Mouse (Mus musculus): ENCODE data around the gene Bmp6. TPM values are rescaled to one million over a fixed set of nuclear protein-coding genes. Genes with fewer than 3 reads are reported as not detected.
A peak's percentile ranks its signal among the peaks of the same experiment; 100 is the strongest.

Gene Bmp6
- polyA plus RNA-seq, 1 experiment from 2014 or later: 1.0 TPM

- no peak for ATAC-seq (ENCODE audit: insufficient read depth, low FRiP score)
- WGBS: 84% methylated on average over 6 of the region's 6 CpGs
These were observed 128.6 kb downstream of the Bmp6 start for GRCm38 (mm10) chr13:38473497-38473896.

GRCm38 (mm10) chr13:38476936-38477335 lies 132.0 kb downstream of the Bmp6 start:
- no peaks in the 10 kb centered on the region for H3K4me1 ChIP-seq (ENCODE audit: control insufficient read depth, insufficient read depth, low read length)
- H3K9ac ChIP-seq (ENCODE audit: low read length): no peak overlapping the region
- no peak overlapping the region for H3K27ac ChIP-seq (ENCODE audit: low read length)
- H3K4me2 ChIP-seq (ENCODE audit: low read depth, low read length): 0 out of 2 replicates have a peak overlapping the region, but pooled peaks have one; percentile 4
- ATAC-seq (ENCODE audit: insufficient read depth, low FRiP score): no peak
- H3K9me3 ChIP-seq (replicated peaks; ENCODE audit: control insufficient read depth, low read length): no peaks in the 10 kb centered on the region
- no peaks in the 10 kb centered on the region for H3K36me3 ChIP-seq (ENCODE audit: control insufficient read depth, insufficient read depth, low read length)
- H3K4me3 ChIP-seq (replicated peaks; ENCODE audit: low read length): no peak overlapping the region
- H3K27me3 ChIP-seq (ENCODE audit: control insufficient read depth, insufficient read depth, low read length): no peaks in the 10 kb centered on the region
- 38% methylated on average over 8 of the region's 8 CpGs for WGBS

More at GRCm38 (mm10) chr13:38473497-38473896, 128.6 kb downstream of the Bmp6 start:
- H3K9ac ChIP-seq (ENCODE audit: low read length): no peak overlapping the region
- no peaks in the 10 kb centered on the region for H3K36me3 ChIP-seq (ENCODE audit: control insufficient read depth, insufficient read depth, low read length)
- H3K9me3 ChIP-seq (replicated peaks; ENCODE audit: control insufficient read depth, low read length): no peaks in the 10 kb centered on the region
- H3K27ac ChIP-seq (ENCODE audit: low read length): no peak overlapping the region
- no peaks in the 10 kb centered on the region for H3K4me1 ChIP-seq (ENCODE audit: control insufficient read depth, insufficient read depth, low read length)
- no peak overlapping the region for H3K4me2 ChIP-seq (ENCODE audit: low read depth, low read length)
- no peaks in the 10 kb centered on the region for H3K27me3 ChIP-seq (ENCODE audit: control insufficient read depth, insufficient read depth, low read length)
- no peak overlapping the region for H3K4me3 ChIP-seq (replicated peaks; ENCODE audit: low read length)

- Histone ChIP-seq H3K9me3 (replicated peaks; ENCODE audit: control insufficient read depth, low read length) (no peaks in the 10 kb centered on the region), H3K4me3 (replicated peaks; ENCODE audit: low read length) (no peak overlapping the region), H3K27me3 (ENCODE audit: control insufficient read depth, insufficient read depth, low read length) (no peaks in the 10 kb centered on the region), H3K27ac (ENCODE audit: low read length) (no peak overlapping the region), H3K4me2 (ENCODE audit: low read depth, low read length) (no peak overlapping the region), H3K4me1 (ENCODE audit: control insufficient read depth, insufficient read depth, low read length) (no peaks in the 10 kb centered on the region), H3K9ac (ENCODE audit: low read length) (no peak overlapping the region), H3K36me3 (ENCODE audit: control insufficient read depth, insufficient read depth, low read length) (no peaks in the 10 kb centered on the region)
- no peak for ATAC-seq (ENCODE audit: insufficient read depth, low FRiP score)
- WGBS: 76% methylated on average over 7 of the region's 7 CpGs
These were observed 136.1 kb downstream of the Bmp6 start for GRCm38 (mm10) chr13:38481021-38481420.

GRCm38 (mm10) chr13:38484701-38485100 lies 139.8 kb downstream of the Bmp6 start:
- Histone ChIP-seq H3K9me3 (replicated peaks; ENCODE audit: control insufficient read depth, low read length) (no peaks in the 10 kb centered on the region), H3K9ac (ENCODE audit: low read length) (no peak overlapping the region), H3K27me3 (ENCODE audit: control insufficient read depth, insufficient read depth, low read length) (no peaks in the 10 kb centered on the region), H3K4me3 (replicated peaks; ENCODE audit: low read length) (no peak overlapping the region), H3K4me1 (ENCODE audit: control insufficient read depth, insufficient read depth, low read length) (no peaks in the 10 kb centered on the region), H3K36me3 (ENCODE audit: control insufficient read depth, insufficient read depth, low read length) (no peaks in the 10 kb centered on the region), H3K4me2 (ENCODE audit: low read depth, low read length) (no peak overlapping the region), H3K27ac (ENCODE audit: low read length) (no peak overlapping the region)
- ATAC-seq (ENCODE audit: insufficient read depth, low FRiP score): no peak
- 79% methylated on average over 5 of the region's 5 CpGs for WGBS

GRCm38 (mm10) chr13:38486767-38487166 lies 141.9 kb downstream of the Bmp6 start:
- Histone ChIP-seq H3K27ac (ENCODE audit: low read length) (no peak overlapping the region), H3K9me3 (replicated peaks; ENCODE audit: control insufficient read depth, low read length) (no peaks in the 10 kb centered on the region), H3K36me3 (ENCODE audit: control insufficient read depth, insufficient read depth, low read length) (no peaks in the 10 kb centered on the region), H3K4me2 (ENCODE audit: low read depth, low read length) (no peak overlapping the region), H3K4me1 (ENCODE audit: control insufficient read depth, insufficient read depth, low read length) (no peaks in the 10 kb centered on the region), H3K9ac (ENCODE audit: low read length) (no peak overlapping the region), H3K27me3 (ENCODE audit: control insufficient read depth, insufficient read depth, low read length) (no peaks in the 10 kb centered on the region), H3K4me3 (replicated peaks; ENCODE audit: low read length) (no peak overlapping the region)
- no peak for ATAC-seq (ENCODE audit: insufficient read depth, low FRiP score)
- WGBS: 61% methylated on average over 6 of the region's 6 CpGs

GRCm38 (mm10) chr13:38496715-38497114 lies 151.8 kb downstream of the Bmp6 start:
- no peak overlapping the region for H3K9ac ChIP-seq (ENCODE audit: low read length)
- 21% methylated on average over 3 of the region's 3 CpGs for WGBS
- H3K27ac ChIP-seq (ENCODE audit: low read length): no peak overlapping the region
- no peaks in the 10 kb centered on the region for H3K27me3 ChIP-seq (ENCODE audit: control insufficient read depth, insufficient read depth, low read length)
- H3K4me3 ChIP-seq (replicated peaks; ENCODE audit: low read length): no peak overlapping the region
- H3K4me2 ChIP-seq (ENCODE audit: low read depth, low read length): no peak overlapping the region
- H3K36me3 ChIP-seq (ENCODE audit: control insufficient read depth, insufficient read depth, low read length): peaks cover 3% of the 10 kb centered on the region; the same call in 1 of the 2 replicates
- no peaks in the 10 kb centered on the region for H3K9me3 ChIP-seq (replicated peaks; ENCODE audit: control insufficient read depth, low read length)
- no peaks in the 10 kb centered on the region for H3K4me1 ChIP-seq (ENCODE audit: control insufficient read depth, insufficient read depth, low read length)
- ATAC-seq (ENCODE audit: insufficient read depth, low FRiP score): no peak

- 85% methylated on average over 12 of the region's 12 CpGs for WGBS
- Histone ChIP-seq H3K27me3 (ENCODE audit: control insufficient read depth, insufficient read depth, low read length) (no peaks in the 10 kb centered on the region), H3K4me1 (ENCODE audit: control insufficient read depth, insufficient read depth, low read length) (no peaks in the 10 kb centered on the region), H3K36me3 (ENCODE audit: control insufficient read depth, insufficient read depth, low read length) (peaks cover 20% of the 10 kb centered on the region; the same call in 1 of the 2 replicates), H3K27ac (ENCODE audit: low read length) (no peak overlapping the region), H3K9me3 (replicated peaks; ENCODE audit: control insufficient read depth, low read length) (no peaks in the 10 kb centered on the region), H3K9ac (ENCODE audit: low read length) (no peak overlapping the region), H3K4me2 (ENCODE audit: low read depth, low read length) (no peak overlapping the region), H3K4me3 (replicated peaks; ENCODE audit: low read length) (no peak overlapping the region)
- ATAC-seq (ENCODE audit: insufficient read depth, low FRiP score): no peak
These were observed 156.4 kb downstream of the Bmp6 start for GRCm38 (mm10) chr13:38501314-38501713.

GRCm38 (mm10) chr13:38503137-38503849 lies 158.4 kb downstream of the Bmp6 start:
- WGBS: 85% methylated on average over 14 of the region's 14 CpGs
- Histone ChIP-seq H3K27me3 (ENCODE audit: control insufficient read depth, insufficient read depth, low read length) (no peaks in the 10 kb centered on the region), H3K36me3 (ENCODE audit: control insufficient read depth, insufficient read depth, low read length) (peaks cover 20% of the 10 kb centered on the region; the same call in 1 of the 2 replicates), H3K4me1 (ENCODE audit: control insufficient read depth, insufficient read depth, low read length) (no peaks in the 10 kb centered on the region), H3K27ac (ENCODE audit: low read length) (no peak overlapping the region), H3K9ac (ENCODE audit: low read length) (no peak overlapping the region), H3K4me3 (replicated peaks; ENCODE audit: low read length) (no peak overlapping the region), H3K9me3 (replicated peaks; ENCODE audit: control insufficient read depth, low read length) (no peaks in the 10 kb centered on the region), H3K4me2 (ENCODE audit: low read depth, low read length) (no peak overlapping the region)
- ATAC-seq (ENCODE audit: insufficient read depth, low FRiP score): no peak

GRCm38 (mm10) chr13:38506320-38506719 lies 161.4 kb downstream of the Bmp6 start:
- WGBS: 86% methylated on average over 8 of the region's 8 CpGs
- Histone ChIP-seq H3K4me2 (ENCODE audit: low read depth, low read length) (no peak overlapping the region), H3K36me3 (ENCODE audit: control insufficient read depth, insufficient read depth, low read length) (peaks cover 22% of the 10 kb centered on the region; the same call in 1 of the 2 replicates), H3K9ac (ENCODE audit: low read length) (no peak overlapping the region), H3K27me3 (ENCODE audit: control insufficient read depth, insufficient read depth, low read length) (no peaks in the 10 kb centered on the region), H3K9me3 (replicated peaks; ENCODE audit: control insufficient read depth, low read length) (no peaks in the 10 kb centered on the region), H3K4me1 (ENCODE audit: control insufficient read depth, insufficient read depth, low read length) (no peaks in the 10 kb centered on the region), H3K27ac (ENCODE audit: low read length) (no peak overlapping the region), H3K4me3 (replicated peaks; ENCODE audit: low read length) (no peak overlapping the region)
- no peak for ATAC-seq (ENCODE audit: insufficient read depth, low FRiP score)
